Mouse (Mus musculus): ENCODE results near the gene Gm9008.
"Not testable (repeated sequence)": the region's sequence is repeated elsewhere in the genome, so short reads cannot be mapped to it uniquely, and the experiment has no call there.

Gm9008 gene

DNA sequence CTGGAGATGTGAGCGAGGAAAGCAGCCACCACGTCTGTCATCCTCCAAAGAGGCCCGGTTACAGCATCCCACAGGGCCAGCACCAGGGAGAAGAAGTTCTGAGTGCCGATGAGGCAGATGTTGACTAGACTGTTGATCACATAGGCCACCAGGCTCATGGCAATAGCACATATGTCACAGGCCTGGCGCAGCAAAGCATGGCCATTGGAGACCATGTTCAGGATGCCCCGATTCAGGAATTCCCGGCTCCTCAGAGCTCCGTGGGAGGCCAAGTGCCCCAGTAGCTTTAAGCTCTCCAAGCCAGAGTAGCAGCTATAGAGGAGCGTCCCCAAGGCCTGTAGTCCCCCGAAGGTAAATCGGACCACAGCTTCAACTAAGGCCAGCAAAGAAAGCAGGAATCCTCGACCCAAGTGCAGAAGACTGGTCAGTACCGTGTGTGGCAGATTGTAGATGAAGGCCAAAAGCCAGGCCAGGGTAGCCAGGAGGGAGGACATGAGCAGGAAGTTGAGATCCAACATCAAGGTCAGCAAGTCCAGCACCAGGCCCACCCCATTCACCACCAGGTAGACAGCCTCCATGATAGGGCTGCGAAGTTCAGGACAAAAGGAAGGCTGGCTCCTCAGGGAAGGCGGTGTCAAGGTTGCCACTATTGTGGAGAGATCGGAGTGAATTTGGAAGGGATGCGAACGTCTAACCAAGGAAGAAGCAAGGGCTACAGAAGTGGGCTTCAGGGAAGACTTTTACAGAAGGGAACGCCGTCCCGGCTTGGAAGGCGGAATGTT lies at the start of gene Gm9008:
Gene Gm9008, minus strand, starts transcription at position 731 of the 782 bp plus-strand sequence.
- not testable (repeated sequence) for DNase-seq (ENCODE audit: low read depth)

DNA sequence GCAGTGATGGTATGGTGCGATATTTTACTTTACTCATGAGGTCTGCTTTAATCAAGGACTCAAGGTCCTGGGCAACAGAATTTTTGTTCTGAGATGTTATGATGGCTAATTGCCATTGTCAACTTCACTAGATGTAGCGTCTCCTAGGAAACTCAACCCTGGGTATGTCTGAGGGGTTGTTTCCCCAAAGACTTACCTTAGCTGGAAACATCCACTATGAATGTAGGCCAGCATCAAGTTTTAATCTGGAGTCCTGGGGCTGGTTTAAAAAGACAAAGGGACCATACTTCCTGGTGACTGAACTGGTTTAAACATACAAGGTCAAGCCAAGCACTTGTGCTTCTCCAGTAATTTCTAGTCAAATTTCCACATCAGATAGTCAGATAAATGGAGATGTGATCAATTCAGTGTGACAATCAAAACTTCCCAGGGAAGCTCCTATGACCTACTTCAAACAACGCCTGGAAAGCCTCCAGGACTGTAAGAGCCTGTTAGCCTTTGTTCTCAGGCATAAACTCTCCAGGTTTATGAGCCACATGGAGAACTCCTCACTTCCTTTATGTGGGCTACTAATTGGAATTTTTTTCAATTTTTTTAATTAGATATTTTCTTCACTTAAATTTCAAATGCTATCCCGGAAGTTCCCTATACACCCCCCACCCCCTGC lies 24.5 kb upstream of the Gm9008 start:
- DNase-seq (ENCODE audit: low read depth): no peak

DNA sequence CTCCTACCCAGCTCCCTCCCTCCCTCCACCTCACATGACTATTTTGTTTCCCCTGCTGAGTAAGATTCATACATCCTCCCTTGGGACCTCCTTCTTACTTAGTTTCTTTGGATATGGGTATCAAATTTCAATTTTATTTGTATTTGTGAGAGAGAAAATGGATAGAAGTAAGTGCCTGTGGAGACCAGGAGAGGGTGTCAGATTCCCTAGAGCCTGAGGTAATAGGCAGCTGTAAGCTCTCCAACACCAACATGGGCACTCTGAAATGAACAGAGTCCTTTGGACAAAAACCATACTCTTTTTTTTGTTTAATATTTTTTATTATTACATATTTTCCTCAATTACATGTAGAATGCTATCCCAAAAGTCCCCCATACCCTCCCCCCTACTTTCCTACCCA lies 12.6 kb upstream of the Gm9008 start:
- DNase-seq (ENCODE audit: low read depth): no peak

DNA sequence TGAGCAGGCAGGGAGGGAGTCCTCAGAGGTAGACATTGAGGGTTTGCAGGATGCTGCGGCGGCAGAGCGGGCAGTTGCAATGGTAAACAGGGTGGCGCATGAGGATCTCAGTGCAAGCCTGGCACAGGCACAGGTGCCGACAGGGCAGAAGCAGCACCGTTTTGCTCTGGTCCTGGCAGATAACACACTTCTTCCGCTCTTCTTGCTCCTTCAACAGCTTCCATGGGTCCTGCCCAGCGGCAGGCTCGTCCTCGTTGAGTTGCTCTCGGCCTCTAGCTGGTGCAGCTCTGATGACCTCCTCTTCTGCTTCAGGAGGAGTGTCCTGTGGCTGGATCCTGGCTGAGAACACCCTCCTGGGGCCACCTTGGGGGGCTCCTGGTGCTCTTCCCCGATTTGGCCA lies 1.2 kb downstream of the Gm9008 start:
- DNase-seq (ENCODE audit: low read depth): not testable (repeated sequence)

DNA sequence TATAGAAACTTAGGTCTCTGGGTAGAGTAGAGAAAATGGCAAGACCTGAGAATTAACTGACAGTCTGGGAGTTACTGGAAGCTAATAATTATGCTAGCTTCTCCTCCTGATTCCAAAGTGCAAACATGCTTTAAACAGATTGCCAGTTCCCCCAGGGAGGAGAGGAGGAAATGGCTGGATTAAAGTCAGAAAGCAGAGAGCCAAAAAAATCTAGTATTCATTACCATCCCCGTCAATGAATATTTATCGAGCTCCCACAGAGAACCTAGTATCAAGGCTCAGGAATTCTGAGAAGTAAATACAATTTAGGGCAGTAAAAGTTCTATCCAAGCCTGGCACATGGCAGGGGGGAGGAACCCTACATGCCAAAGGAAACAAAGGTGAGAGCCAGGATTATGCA lies 29.4 kb downstream of the Gm9008 start:
- DNase-seq (ENCODE audit: low read depth): no peak

Data from 416B (cell line).